Mouse (Mus musculus): Measurements from ENCODE around the gene Olfr834. TPM values are rescaled to one million over a fixed set of nuclear protein-coding genes. Genes with fewer than 3 reads are reported as not detected.

Olfr834 gene
- polyA plus RNA-seq (2016; fragmentation: Nextera tagmentation; extraction: Ambion mirVana) = not detected in 2 replicates

DNA sequence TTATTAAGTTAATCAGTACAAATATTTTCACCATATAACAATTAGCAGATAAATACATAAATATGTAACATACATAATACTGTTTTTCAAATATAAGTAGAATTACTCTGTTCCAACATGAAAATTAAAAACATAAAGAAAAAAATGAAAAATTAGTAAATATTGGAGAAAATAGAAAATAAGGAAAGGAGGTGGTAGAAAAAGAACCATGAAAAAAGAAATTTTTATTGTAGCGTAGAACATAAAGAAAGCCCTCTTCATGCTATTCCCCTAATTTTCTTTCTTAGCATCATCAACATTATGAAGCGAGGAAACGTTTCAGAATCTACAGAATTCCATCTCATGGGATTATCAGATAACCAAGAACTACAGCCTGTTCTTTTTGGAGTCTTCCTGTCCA lies at the start of gene Olfr834:
TSS of gene Olfr834 (plus strand) at position 301 of the 400 bp plus-strand sequence.
- ATAC-seq (ENCODE audit: low FRiP score) = no peak
- Histone ChIP-seq H3K27ac (no peak within 1 kb of the TSS), H3K36me3 (no peaks in the 10 kb centered on the region), H3K27me3 (no peaks in the 10 kb centered on the region), H3K4me2 (replicated peaks) (no peak within 1 kb of the TSS), H3K9me3 (replicated peaks) (peaks cover 6% of the 10 kb centered on the region; the same call in 1 of the 2 replicates), H3K9ac (no peak within 1 kb of the TSS), H3K4me1 (no peaks in the 10 kb centered on the region), H3K4me3 (no peak within 1 kb of the TSS)
- 88% methylated on average over 3 of the region's 3 CpGs for WGBS

DNA sequence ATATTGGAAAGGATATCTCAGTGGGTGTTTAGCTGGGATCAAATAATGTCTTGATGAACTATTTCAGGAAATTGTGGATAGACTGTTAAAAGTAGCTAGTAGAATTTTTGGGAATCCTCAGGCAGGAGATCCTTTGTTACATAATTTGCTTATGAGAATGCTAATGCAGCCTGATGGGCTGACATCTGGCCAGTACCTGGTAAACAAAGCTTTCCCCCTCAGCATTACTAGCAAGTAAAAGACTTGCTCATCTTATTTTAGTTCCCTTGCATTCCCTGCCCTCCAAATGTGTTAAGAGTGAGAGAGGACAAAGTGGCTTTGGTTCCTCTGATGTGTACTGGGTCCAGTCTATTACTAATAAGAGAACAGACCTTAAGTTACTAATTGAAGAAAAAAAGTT lies 25.8 kb upstream of the Olfr834 start:
- no peak for ATAC-seq (ENCODE audit: low FRiP score)
- no peak overlapping the region for H3K4me3 ChIP-seq
- H3K9me3 ChIP-seq (replicated peaks) = no peaks in the 10 kb centered on the region; the same call in none of the 2 replicates
- H3K9ac ChIP-seq = no peak overlapping the region
- no peak overlapping the region for H3K27ac ChIP-seq
- no peaks in the 10 kb centered on the region for H3K4me1 ChIP-seq
- no peaks in the 10 kb centered on the region for H3K27me3 ChIP-seq
- H3K4me2 ChIP-seq (replicated peaks) = no peak overlapping the region
- H3K36me3 ChIP-seq = no peaks in the 10 kb centered on the region

GRCm38 (mm10) chr9:19032435-19032834 lies 44.6 kb downstream of the Olfr834 start, which contains the start of gene Olfr835:
Olfr835 (plus strand) TSS chr9:19032735.
- H3K4me2 ChIP-seq (replicated peaks) = no peak within 1 kb of the TSS
- H3K9me3 ChIP-seq (replicated peaks) = peaks cover 15% of the 10 kb centered on the region; the same call in 1 of the 2 replicates
- H3K36me3 ChIP-seq = no peaks in the 10 kb centered on the region
- H3K4me3 ChIP-seq = no peak within 1 kb of the TSS
- ATAC-seq (ENCODE audit: low FRiP score) = no peak
- no peak within 1 kb of the TSS for H3K9ac ChIP-seq
- no peaks in the 10 kb centered on the region for H3K27me3 ChIP-seq
- H3K27ac ChIP-seq = no peak within 1 kb of the TSS
- no peaks in the 10 kb centered on the region for H3K4me1 ChIP-seq
- 68% methylated on average over 1 of the region's 1 CpGs for WGBS

Other genes with a start within 250 kb of the Olfr834 start
- not detected in 2 replicates for gene Olfr24, start 224.0 kb upstream of the Olfr834 start, polyA plus RNA-seq (2016; fragmentation: Nextera tagmentation; extraction: Ambion mirVana)
- not detected in 2 replicates for gene Olfr828, start 168.5 kb upstream of the Olfr834 start, polyA plus RNA-seq (2016; fragmentation: Nextera tagmentation; extraction: Ambion mirVana)
- not detected in 2 replicates for gene Olfr829, start 133.1 kb upstream of the Olfr834 start, polyA plus RNA-seq (2016; fragmentation: Nextera tagmentation; extraction: Ambion mirVana)
- not detected in 2 replicates for gene Olfr830, start 113.3 kb upstream of the Olfr834 start, polyA plus RNA-seq (2016; fragmentation: Nextera tagmentation; extraction: Ambion mirVana)
- not detected in 2 replicates for gene Olfr832, start 50.9 kb upstream of the Olfr834 start, polyA plus RNA-seq (2016; fragmentation: Nextera tagmentation; extraction: Ambion mirVana)
- not detected in 2 replicates for gene Olfr835, start 44.7 kb downstream of the Olfr834 start, polyA plus RNA-seq (2016; fragmentation: Nextera tagmentation; extraction: Ambion mirVana)
- not detected in 2 replicates for gene Olfr836, start 132.4 kb downstream of the Olfr834 start, polyA plus RNA-seq (2016; fragmentation: Nextera tagmentation; extraction: Ambion mirVana)
- not detected in 2 replicates for gene Olfr837, start 148.3 kb downstream of the Olfr834 start, polyA plus RNA-seq (2016; fragmentation: Nextera tagmentation; extraction: Ambion mirVana)
- not detected in 2 replicates for gene Olfr839-ps1, start 189.3 kb downstream of the Olfr834 start, polyA plus RNA-seq (2016; fragmentation: Nextera tagmentation; extraction: Ambion mirVana)

Measured in hindbrain, embryonic 12.5 days (tissue).